Mouse (Mus musculus) frontal cortex, postnatal 10 days (tissue): ENCODE measurements around the gene Olfr1431.
"Not testable (repeated sequence)": the region's sequence is repeated elsewhere in the genome, so short reads cannot be mapped to it uniquely, and the experiment has no call there.

Experiments
- DNase-seq, 2 experiments: peaks; one replicate each; pipeline ENCODE4 v3.0.0; 2022; ENCODE audit warnings: low spot score in 2 of 2, mixed read lengths in 1 of 2

The Olfr1431 gene

GRCm38 (mm10) chr19:12200334-12200733 is at the start of gene Olfr1431:
Gene Olfr1431 (plus strand): TSS chr19:12200634.
- DNase-seq = no peak

GRCm38 (mm10) chr19:12170062-12170599 is 30.3 kb upstream of the Olfr1431 start, which contains the start of gene Olfr1555-ps1:
Gene Olfr1555-ps1 (minus strand): TSS chr19:12170112.
- not testable (repeated sequence) for DNase-seq

GRCm38 (mm10) chr19:12175431-12175830 is 25.0 kb upstream of the Olfr1431 start:
- DNase-seq = not testable (repeated sequence)

GRCm38 (mm10) chr19:12199076-12199475 is 1.4 kb upstream of the Olfr1431 start:
- not testable (repeated sequence) for DNase-seq

GRCm38 (mm10) chr19:12232496-12232895 is 32.1 kb downstream of the Olfr1431 start, which contains the start of gene Olfr1432:
Gene Olfr1432 (minus strand): TSS chr19:12232596.
- not testable (repeated sequence) for DNase-seq

GRCm38 (mm10) chr19:12241559-12241958 is 41.1 kb downstream of the Olfr1431 start, which contains the start of gene Olfr262:
Gene Olfr262 (minus strand): TSS chr19:12241659.
- DNase-seq = no peak

GRCm38 (mm10) chr19:12260732-12261131 is 60.3 kb downstream of the Olfr1431 start, which contains the start of gene Olfr235:
Gene Olfr235 (plus strand): TSS chr19:12261032.
- DNase-seq = no peak
